Mouse (Mus musculus) frontal cortex, postnatal 36 days (tissue): ENCODE data around the gene Sectm1b.
A peak's percentile ranks its signal among the peaks of the same experiment; 100 is the strongest.
"Not testable (repeated sequence)": the region's sequence is repeated elsewhere in the genome, so short reads cannot be mapped to it uniquely, and the experiment has no call there.

Experiments
- DNase-seq, 2 experiments: peaks; one replicate each; pipeline ENCODE4 v3.0.0; 2022; ENCODE audit warnings: low spot score in 2 of 2

Sectm1b gene

GRCm38 (mm10) chr11:121063379-121063778 is at the start of gene Sectm1b:
Sectm1b (minus strand) TSS chr11:121063569.
- DNase-seq = no peak

- no peak for DNase-seq
Observed at GRCm38 (mm10) chr11:121112091-121112775, 48.9 kb upstream of the Sectm1b start.

- no peak for DNase-seq
Observed at GRCm38 (mm10) chr11:121111601-121112000, 48.2 kb upstream of the Sectm1b start.

GRCm38 (mm10) chr11:121111051-121111450 is 47.7 kb upstream of the Sectm1b start:
- DNase-seq = no peak

- peak in 1 of 2 experiments; percentile 5 for DNase-seq
Observed at GRCm38 (mm10) chr11:121109986-121110385, 46.6 kb upstream of the Sectm1b start.

GRCm38 (mm10) chr11:121108061-121108460 is 44.7 kb upstream of the Sectm1b start:
- DNase-seq = no peak

- DNase-seq = not testable (repeated sequence)
Observed at GRCm38 (mm10) chr11:121107242-121107641, 43.9 kb upstream of the Sectm1b start.

- no peak for DNase-seq
Observed at GRCm38 (mm10) chr11:121101124-121101805, 37.9 kb upstream of the Sectm1b start.

GRCm38 (mm10) chr11:121100692-121101091 is 37.3 kb upstream of the Sectm1b start:
- no peak for DNase-seq

GRCm38 (mm10) chr11:121099762-121100161 is 36.4 kb upstream of the Sectm1b start:
- DNase-seq = no peak

GRCm38 (mm10) chr11:121092606-121093585 is 29.5 kb upstream of the Sectm1b start:
- no peak for DNase-seq

- no peak for DNase-seq
Observed at GRCm38 (mm10) chr11:121090943-121091342, 27.6 kb upstream of the Sectm1b start.

GRCm38 (mm10) chr11:121089756-121090546 is 26.6 kb upstream of the Sectm1b start:
- no peak for DNase-seq

GRCm38 (mm10) chr11:121088997-121089396 is 25.6 kb upstream of the Sectm1b start:
- no peak for DNase-seq

- DNase-seq = no peak
Observed at GRCm38 (mm10) chr11:121086296-121086695, 22.9 kb upstream of the Sectm1b start.

- no peak for DNase-seq
Observed at GRCm38 (mm10) chr11:121085181-121085580, 21.8 kb upstream of the Sectm1b start.

GRCm38 (mm10) chr11:121082857-121083500 is 19.6 kb upstream of the Sectm1b start:
- DNase-seq = no peak

- no peak for DNase-seq
Observed at GRCm38 (mm10) chr11:121082250-121082649, 18.9 kb upstream of the Sectm1b start.

GRCm38 (mm10) chr11:121081120-121081519 is 17.8 kb upstream of the Sectm1b start, which contains the start of gene Sectm1a:
Sectm1a (minus strand) TSS chr11:121081220.
- DNase-seq = no peak

- DNase-seq = no peak
Observed at GRCm38 (mm10) chr11:121080330-121080729, 17.0 kb upstream of the Sectm1b start.

GRCm38 (mm10) chr11:121075655-121076054 is 12.3 kb upstream of the Sectm1b start:
- no peak for DNase-seq
